Mouse (Mus musculus): ENCODE measurements around the gene Fry. TPM values are rescaled to one million over a fixed set of nuclear protein-coding genes. Genes with fewer than 3 reads are reported as not detected.
A peak's percentile ranks its signal among the peaks of the same experiment; 100 is the strongest.
"Not testable (repeated sequence)": the region's sequence is repeated elsewhere in the genome, so short reads cannot be mapped to it uniquely, and the experiment has no call there.

The Fry gene
- total RNA-seq, 2 experiments from 2014 or later, result 52.2 to 74.5 TPM

DNA sequence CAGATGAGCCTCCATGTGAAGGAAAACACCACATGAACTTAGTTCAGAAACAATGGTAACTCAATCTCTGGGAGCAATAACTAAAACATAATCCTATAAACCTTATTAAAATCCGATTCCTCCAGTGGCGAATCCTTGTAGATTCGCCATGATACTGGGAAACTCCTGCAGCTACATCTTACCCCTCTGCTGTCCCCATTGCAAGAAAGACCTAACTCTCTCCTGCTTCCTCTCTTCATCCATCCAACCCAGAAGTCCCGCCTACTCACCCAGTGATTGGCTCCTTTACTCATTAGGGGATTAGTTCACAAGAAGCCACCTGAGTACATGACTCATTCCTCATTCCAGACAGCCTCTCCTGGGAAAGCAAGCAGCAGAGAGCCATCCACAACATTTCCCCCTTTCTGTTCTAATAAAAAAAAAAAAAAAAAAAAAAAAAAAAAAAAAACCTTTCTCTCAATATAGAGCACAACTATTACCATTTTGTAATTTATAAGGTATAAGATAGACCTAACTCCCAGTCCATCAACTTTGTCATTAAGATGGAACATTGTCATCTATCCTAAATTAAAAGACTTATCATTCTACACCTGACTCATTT, 373.2 kb downstream of the Fry start:
- not testable (repeated sequence) for ATAC-seq (ENCODE audit: poor library complexity, severe bottlenecking)

DNA sequence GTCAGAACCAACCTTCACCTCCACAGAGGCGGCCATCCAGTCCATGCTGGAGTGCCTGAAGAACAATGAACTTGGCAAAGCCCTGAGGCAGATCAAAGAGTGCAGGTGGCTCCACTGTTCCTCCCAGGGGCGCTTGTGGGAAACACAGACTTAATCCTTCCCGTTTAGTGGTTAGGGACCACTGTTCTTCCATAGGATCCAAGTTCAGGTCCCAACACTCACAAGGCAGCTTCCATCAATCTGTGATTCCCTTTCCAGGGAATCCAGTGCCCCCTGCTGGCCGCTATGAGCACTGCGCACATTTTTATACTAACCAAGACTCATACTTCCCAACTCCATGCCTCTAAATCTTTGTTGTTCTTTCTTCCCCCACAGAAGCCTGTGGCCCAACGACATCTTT, 377.3 kb downstream of the Fry start:
- peak; percentile 81 for ATAC-seq (ENCODE audit: poor library complexity, severe bottlenecking)

GRCm38 (mm10) chr5:150510451-150511225, 392.2 kb downstream of the Fry start:
- no peak for ATAC-seq (ENCODE audit: poor library complexity, severe bottlenecking)

- ATAC-seq (ENCODE audit: poor library complexity, severe bottlenecking), result no peak
Measured at GRCm38 (mm10) chr5:150513264-150513663, 394.8 kb downstream of the Fry start.

- no peak for ATAC-seq (ENCODE audit: poor library complexity, severe bottlenecking)
Measured at GRCm38 (mm10) chr5:150514027-150514426, 395.6 kb downstream of the Fry start.

DNA sequence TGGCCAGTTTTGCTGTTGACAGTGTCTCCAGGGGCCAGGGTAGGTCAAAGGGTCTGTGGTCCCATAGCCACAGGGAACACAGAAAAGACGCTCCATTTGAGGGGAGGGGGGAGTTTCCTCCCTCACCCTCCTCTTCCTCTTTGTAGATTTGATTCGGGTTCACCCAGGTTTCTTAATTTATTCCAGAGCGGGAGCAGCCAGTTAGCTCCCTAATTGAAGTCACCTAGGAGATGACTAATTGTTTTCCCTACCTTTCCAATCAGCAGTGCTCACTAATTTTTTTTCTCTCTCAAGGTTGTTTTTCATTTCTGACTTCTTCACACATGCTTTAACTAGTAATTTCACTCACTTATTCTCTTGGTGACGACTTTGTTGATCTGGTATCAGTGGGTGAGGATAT, 399.6 kb downstream of the Fry start, which contains the start of gene Zar1l:
Gene Zar1l (minus strand): TSS at position 101 of the 400 bp plus-strand sequence.
- no peak for ATAC-seq (ENCODE audit: poor library complexity, severe bottlenecking)

- ATAC-seq (ENCODE audit: poor library complexity, severe bottlenecking), result peak; percentile 41; the same call in 1 of the 2 replicates
Measured at GRCm38 (mm10) chr5:150519551-150519950, 401.1 kb downstream of the Fry start.

DNA sequence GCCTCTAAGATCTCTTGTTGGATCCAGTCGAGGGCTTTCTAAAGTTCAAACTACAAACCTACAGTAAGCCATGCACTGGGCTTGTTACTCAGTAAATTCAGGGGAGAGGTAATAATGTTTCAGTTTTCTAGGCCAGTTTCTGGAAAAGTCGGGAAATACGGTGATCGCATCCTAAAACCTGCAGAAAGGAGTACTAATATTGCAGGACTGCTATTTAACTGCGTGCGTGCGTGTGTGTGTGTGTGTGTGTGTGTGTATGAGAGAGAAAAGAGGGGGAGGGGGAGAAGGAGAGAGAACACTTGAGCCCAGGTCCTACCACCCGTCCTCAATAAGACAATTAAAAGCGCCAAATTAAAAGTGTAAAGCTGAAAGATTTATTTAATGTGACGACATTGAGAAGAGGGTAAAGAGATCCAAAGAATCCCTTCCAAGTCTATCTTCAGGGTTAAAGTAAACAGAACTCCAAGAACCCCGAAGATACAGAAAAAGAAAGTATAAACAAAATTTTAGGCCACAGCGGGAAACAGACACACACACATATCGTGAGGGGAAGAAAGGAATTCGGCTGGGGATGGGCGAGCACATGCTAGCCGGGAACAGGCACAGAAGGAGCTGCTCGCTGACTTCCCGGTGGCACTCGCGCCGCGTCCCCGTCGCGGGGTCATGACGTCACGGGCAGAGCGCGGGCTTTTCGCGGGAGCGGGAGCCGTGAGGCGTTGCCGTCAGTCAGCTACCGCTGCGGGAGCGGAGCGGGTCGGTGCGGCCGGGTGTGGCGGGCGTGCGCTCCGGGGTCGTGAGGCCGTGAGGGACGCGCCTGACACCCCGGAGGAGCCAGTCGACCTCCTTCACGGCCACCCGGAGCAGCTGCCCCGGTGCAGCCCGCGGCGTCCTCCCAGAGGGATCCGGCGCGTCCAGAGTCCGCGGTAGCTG, 403.8 kb downstream of the Fry start, which contains the start of gene Brca2:
Gene Brca2 (plus strand): TSS at position 694 of the 930 bp plus-strand sequence.
- peak; percentile 99 for ATAC-seq (ENCODE audit: poor library complexity, severe bottlenecking)

- ATAC-seq (ENCODE audit: poor library complexity, severe bottlenecking), result no peak
Measured at GRCm38 (mm10) chr5:150522867-150523234, 404.4 kb downstream of the Fry start.

DNA sequence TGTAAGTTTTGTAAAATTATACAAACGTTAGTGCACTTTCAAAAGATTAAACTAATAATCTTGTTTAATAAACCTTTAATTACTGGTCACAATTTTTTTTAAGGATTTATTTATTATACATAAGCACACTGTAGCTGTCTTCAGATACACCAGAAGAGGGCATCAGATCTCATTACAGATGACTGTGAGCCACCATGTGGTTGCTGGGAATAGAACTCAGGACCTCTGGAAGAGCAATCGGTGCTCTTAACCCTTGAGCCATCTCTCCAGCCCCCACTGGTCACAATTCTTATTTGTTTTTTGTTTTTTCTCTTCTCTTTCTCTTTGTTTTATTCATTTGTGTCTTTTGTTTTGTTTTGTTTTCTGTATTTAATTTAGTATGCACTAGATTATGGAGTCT, 406.8 kb downstream of the Fry start:
- no peak for ATAC-seq (ENCODE audit: poor library complexity, severe bottlenecking)

DNA sequence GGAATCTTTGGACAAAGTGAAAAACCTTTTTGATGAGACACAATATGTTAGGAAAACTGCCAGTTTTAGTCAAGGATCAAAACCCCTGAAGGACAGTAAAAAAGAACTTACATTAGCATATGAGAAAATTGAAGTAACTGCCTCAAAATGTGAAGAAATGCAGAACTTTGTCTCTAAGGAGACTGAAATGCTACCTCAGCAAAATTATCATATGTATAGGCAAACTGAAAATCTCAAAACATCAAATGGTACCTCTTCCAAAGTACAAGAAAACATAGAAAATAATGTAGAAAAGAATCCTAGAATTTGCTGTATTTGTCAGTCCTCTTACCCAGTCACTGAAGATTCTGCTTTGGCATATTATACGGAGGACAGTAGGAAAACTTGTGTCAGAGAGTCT, 422.9 kb downstream of the Fry start:
- no peak for ATAC-seq (ENCODE audit: poor library complexity, severe bottlenecking)

DNA sequence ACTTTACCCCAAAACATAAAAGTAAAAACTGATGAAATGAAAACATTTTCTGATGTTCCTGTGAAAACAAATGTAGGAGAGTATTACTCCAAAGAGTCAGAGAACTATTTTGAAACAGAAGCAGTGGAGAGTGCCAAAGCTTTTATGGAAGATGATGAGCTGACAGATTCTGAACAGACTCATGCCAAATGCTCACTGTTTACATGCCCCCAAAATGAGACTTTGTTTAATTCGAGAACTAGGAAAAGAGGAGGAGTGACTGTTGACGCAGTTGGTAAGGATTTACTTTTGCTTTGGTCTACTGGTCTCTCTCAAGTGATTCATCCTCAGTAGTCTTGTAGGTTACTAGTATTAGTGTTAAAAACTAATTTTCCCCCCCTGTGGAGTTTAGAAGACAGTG, 424.7 kb downstream of the Fry start:
- ATAC-seq (ENCODE audit: poor library complexity, severe bottlenecking), result no peak

Other genes starting within 250 kb of the Fry start
- not detected in 2 replicates for gene Rxfp2, start 100.0 kb upstream of the Fry start, total RNA-seq (2015)
- not detected in 2 replicates for gene Rxfp2, start 100.0 kb upstream of the Fry start, total RNA-seq (2017)

All from megakaryocyte, adult 5-6 weeks (primary cell).